Mouse (Mus musculus) stomach, postnatal 0 days (tissue): ENCODE measurements at regions not wholly inside any gene's neighbourhood (a gene's known extent, or its start where the extent isn't known, plus 50 kb on each side); places are given as distances from the start of the nearest gene placed in this dataset.

Experiments
- ATAC-seq: fragments of 200-750 bp; cut with Nextera tagmentation; 2 replicates; pipeline ENCODE4 v1.8.0; 2017; ENCODE audit not compliant: low FRiP score, low TSS enrichment
- DNase-seq: peaks from one replicate; pipeline ENCODE4 v3.0.0-alpha.2; 2016; ENCODE audit warnings: low spot score
- H3K27ac ChIP-seq: fragments of 300-500 bp; sonication (generic); replicated peaks from 2 replicates; pipeline ENCODE4 v1.5.1; 2014; ENCODE audit warnings: mild to moderate bottlenecking, control low read depth
- H3K27me3 ChIP-seq: fragments of 300-500 bp; sonication (generic); 2 replicates; pipeline ENCODE4 v1.6.1; 2014; ENCODE audit warnings: low read length; ENCODE audit not compliant: control insufficient read depth, insufficient read depth
- H3K36me3 ChIP-seq: fragments of 300-500 bp; sonication (generic); 2 replicates; pipeline ENCODE4 v1.6.1; 2014; ENCODE audit warnings: low read length, mixed read lengths; ENCODE audit not compliant: control insufficient read depth, insufficient read depth
- H3K4me1 ChIP-seq: fragments of 300-500 bp; sonication (generic); replicated peaks from 2 replicates; pipeline ENCODE4 v1.6.1; 2014; ENCODE audit warnings: antibody characterized with exemption; ENCODE audit not compliant: control insufficient read depth, insufficient read depth
- H3K4me2 ChIP-seq: fragments of 300-500 bp; sonication (generic); replicated peaks from 2 replicates; pipeline ENCODE4 v1.6.1; 2014; ENCODE audit warnings: low read depth, mild to moderate bottlenecking, control low read depth, moderate library complexity
- H3K4me3 ChIP-seq: fragments of 300-500 bp; sonication (generic); 2 replicates; pipeline ENCODE4 v1.5.1; 2014; ENCODE audit warnings: low read depth, low read length, control low read depth
- H3K9ac ChIP-seq: fragments of 300-500 bp; sonication (generic); 2 replicates; pipeline ENCODE4 v1.6.1; 2014; ENCODE audit warnings: mild to moderate bottlenecking, low read length, control low read depth, mixed read lengths
- H3K9me3 ChIP-seq: fragments of 300-500 bp; sonication (generic); 2 replicates; pipeline ENCODE4 v1.6.1; 2016; ENCODE audit warnings: low read length; ENCODE audit not compliant: control insufficient read depth
- CTCF ChIP-seq: IDR thresholded peaks from 2 replicates; pipeline ENCODE4 v1.5.1; 2016; ENCODE audit warnings: antibody characterized with exemption, low read depth, mild to moderate bottlenecking, moderate library complexity
- EP300 ChIP-seq: optimal IDR thresholded peaks from 2 replicates; pipeline ENCODE3; 2016; ENCODE audit warnings: antibody characterized with exemption
- WGBS: fragments of 180-500 bp; shearing (Covaris S2); extraction: QIAGEN DNeasy Blood & Tissue Kit; methylation state at CpG from one replicate; pipeline ENCODE4 v1.1.7; 2014; 5-methylcytosine and 5-hydroxymethylcytosine counted together

GRCm38 (mm10) chr8:23567906-23568305 is 1156.7 kb downstream of the Mrps31 start:
- Histone ChIP-seq H3K27me3 (no peaks in the 10 kb centered on the region), H3K9ac (no peak overlapping the region), H3K4me3 (no peak overlapping the region), H3K4me1 (no peaks in the 10 kb centered on the region), H3K27ac (no peak overlapping the region), H3K36me3 (no peaks in the 10 kb centered on the region), H3K9me3 (no peaks in the 10 kb centered on the region), H3K4me2 (no peak overlapping the region)
- DNase-seq (no peak), ATAC-seq (no peak)
- TF ChIP-seq EP300 (no peak), CTCF (no peak)
- 96% methylated on average over 3 of the region's 3 CpGs for WGBS

DNA sequence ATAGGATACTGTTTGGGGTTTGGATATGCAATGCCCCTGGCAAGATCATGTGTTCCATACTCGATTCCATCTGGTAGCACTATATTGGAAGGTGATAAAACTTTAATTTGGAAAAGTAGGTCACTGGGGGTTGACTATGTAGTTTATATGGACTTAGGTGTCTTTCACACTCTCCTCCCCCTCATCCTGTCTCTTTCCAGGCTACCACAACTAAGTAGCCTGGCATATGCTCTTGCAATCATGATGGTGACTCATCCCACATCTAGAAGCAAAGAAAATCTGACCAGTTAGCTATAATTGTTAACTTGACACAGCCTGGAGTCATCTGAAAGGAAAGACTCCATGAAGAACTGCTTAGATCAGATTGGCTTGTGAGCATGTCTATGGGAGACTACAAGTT is 1154.3 kb downstream of the Adam3 start:
- Histone ChIP-seq H3K4me1 (no peaks in the 10 kb centered on the region), H3K9me3 (no peaks in the 10 kb centered on the region), H3K4me3 (no peak overlapping the region), H3K4me2 (no peak overlapping the region), H3K36me3 (no peaks in the 10 kb centered on the region), H3K27ac (no peak overlapping the region), H3K9ac (no peak overlapping the region), H3K27me3 (no peaks in the 10 kb centered on the region)
- TF ChIP-seq CTCF (no peak), EP300 (no peak)
- WGBS = 76% methylated on average over 1 of the region's 1 CpGs
- ATAC-seq (no peak), DNase-seq (no peak)

- Histone ChIP-seq H3K9me3 (no peaks in the 10 kb centered on the region), H3K36me3 (no peaks in the 10 kb centered on the region), H3K27me3 (no peaks in the 10 kb centered on the region), H3K4me2 (no peak overlapping the region), H3K9ac (no peak overlapping the region), H3K4me3 (no peak overlapping the region), H3K27ac (no peak overlapping the region), H3K4me1 (no peaks in the 10 kb centered on the region)
- WGBS = 89% methylated on average over 4 of the region's 4 CpGs
- DNase-seq (no peak), ATAC-seq (no peak)
- no peak for TF ChIP-seq EP300
- TF ChIP-seq CTCF = no peak
These were observed 1145.5 kb downstream of the Adam3 start for GRCm38 (mm10) chr8:23580106-23580505.

GRCm38 (mm10) chr8:23580701-23581100 is 1145.0 kb downstream of the Adam3 start:
- no peak for ATAC-seq
- 65% methylated on average over 2 of the region's 2 CpGs for WGBS
- no peak overlapping the region for H3K4me3 ChIP-seq
- H3K36me3 ChIP-seq = no peaks in the 10 kb centered on the region
- no peaks in the 10 kb centered on the region for H3K9me3 ChIP-seq
- no peak overlapping the region for H3K27ac ChIP-seq
- no peak for DNase-seq
- TF ChIP-seq EP300 (no peak), CTCF (no peak)
- H3K9ac ChIP-seq = no peak overlapping the region
- no peak overlapping the region for H3K4me2 ChIP-seq
- H3K27me3 ChIP-seq = no peaks in the 10 kb centered on the region
- no peaks in the 10 kb centered on the region for H3K4me1 ChIP-seq
